Mouse (Mus musculus) kidney, adult 2 months (tissue): ENCODE results near the gene Gm13305. TPM values are rescaled to one million over a fixed set of nuclear protein-coding genes. Genes with fewer than 3 reads are reported as not detected.
"Not testable (repeated sequence)": the region's sequence is repeated elsewhere in the genome, so short reads cannot be mapped to it uniquely, and the experiment has no call there.

Source experiments
- DNase-seq: peaks from one replicate; pipeline ENCODE4 v3.0.0; 2021
- H3K27ac ChIP-seq: fragments of 200-500 bp; 2 replicates; pipeline ENCODE4 v1.5.1; 2012; ENCODE audit warnings: low read depth, low read length, control low read depth, inconsistent platforms; ENCODE audit not compliant: insufficient read depth
- H3K27me3 ChIP-seq: fragments of 200-500 bp; replicated peaks from 2 replicates; pipeline ENCODE4 v1.6.1; 2012; ENCODE audit warnings: mild to moderate bottlenecking, moderate library complexity, low read length, inconsistent platforms; ENCODE audit not compliant: control insufficient read depth, insufficient read depth
- H3K36me3 ChIP-seq: fragments of 200-500 bp; 2 replicates; pipeline ENCODE4 v1.6.1; 2012; ENCODE audit warnings: mild to moderate bottlenecking, moderate library complexity, low read length, inconsistent platforms; ENCODE audit not compliant: control insufficient read depth, insufficient read depth
- H3K4me1 ChIP-seq: fragments of 200-500 bp; 2 replicates; pipeline ENCODE4 v1.6.1; 2011; ENCODE audit warnings: low read length; ENCODE audit not compliant: control insufficient read depth, insufficient read depth
- H3K4me3 ChIP-seq: fragments of 200-500 bp; 2 replicates; pipeline ENCODE4 v1.5.1; 2011; ENCODE audit warnings: mild to moderate bottlenecking, low read depth, low read length, control low read depth; ENCODE audit not compliant: insufficient read depth
- WGBS: fragments of 180-500 bp; shearing (Covaris S2); methylation state at CpG from one replicate; pipeline ENCODE4 v1.1.7; 2018; 5-methylcytosine and 5-hydroxymethylcytosine counted together
- polyA plus RNA-seq: library from polyadenylated mRNA; depleted of rRNA; stranded (reverse); fragments of >200 nt; gene quantifications from 2 replicates; pipeline ENCODE4 v1.2.3, GENCODE M21; 2012; rRNA removed

Gene Gm13305
- polyA plus RNA-seq = 0.08 and 0.27 TPM in 2 replicates

- H3K27ac ChIP-seq, H3K4me3 ChIP-seq, H3K36me3 ChIP-seq, DNase-seq, H3K4me1 ChIP-seq, H3K27me3 ChIP-seq: not testable (repeated sequence)
- WGBS = no CpG with 5 or more reads among the region's 7 CpGs
Observed at GRCm38 (mm10) chr4:42168503-42168902, at the start of gene Gm13305. Gm13305 (minus strand) TSS chr4:42168603.

GRCm38 (mm10) chr4:42184980-42185372 is 16.6 kb upstream of the Gm13305 start:
- H3K36me3 ChIP-seq, H3K4me3 ChIP-seq, DNase-seq, H3K27me3 ChIP-seq, H3K27ac ChIP-seq, H3K4me1 ChIP-seq: not testable (repeated sequence)
- no CpG with 5 or more reads among the region's 25 CpGs for WGBS

- not testable (repeated sequence) for H3K27ac ChIP-seq, DNase-seq, H3K4me3 ChIP-seq, H3K27me3 ChIP-seq, H3K36me3 ChIP-seq, H3K4me1 ChIP-seq
- no CpG with 5 or more reads among the region's 58 CpGs for WGBS
Observed at GRCm38 (mm10) chr4:42184324-42184979, 16.0 kb upstream of the Gm13305 start.

GRCm38 (mm10) chr4:42183234-42184197 is 15.1 kb upstream of the Gm13305 start:
- not testable (repeated sequence) for H3K36me3 ChIP-seq, H3K4me3 ChIP-seq, H3K4me1 ChIP-seq, DNase-seq, H3K27me3 ChIP-seq, H3K27ac ChIP-seq
- WGBS = no CpG with 5 or more reads among the region's 31 CpGs

- DNase-seq, H3K36me3 ChIP-seq, H3K4me1 ChIP-seq, H3K4me3 ChIP-seq, H3K27ac ChIP-seq, H3K27me3 ChIP-seq: not testable (repeated sequence)
- WGBS = no CpG with 5 or more reads among the region's 4 CpGs
Observed at GRCm38 (mm10) chr4:42178243-42178642, 9.8 kb upstream of the Gm13305 start.

- no CpG with 5 or more reads among the region's 9 CpGs for WGBS
- H3K4me3 ChIP-seq, H3K27ac ChIP-seq, H3K36me3 ChIP-seq, DNase-seq, H3K27me3 ChIP-seq, H3K4me1 ChIP-seq: not testable (repeated sequence)
Observed at GRCm38 (mm10) chr4:42153136-42153535, 15.3 kb downstream of the Gm13305 start, which contains the start of gene Gm13306. Gm13306 (plus strand) TSS chr4:42153436.

- no CpG with 5 or more reads among the region's 5 CpGs for WGBS
Observed at GRCm38 (mm10) chr4:42114517-42114916, 53.9 kb downstream of the Gm13305 start, which contains the start of gene Gm13304. Gm13304 (plus strand) TSS chr4:42114817.

More at GRCm38 (mm10) chr4:42114517-42114916, 53.9 kb downstream of the Gm13305 start, which contains the start of gene Gm13304:
- not testable (repeated sequence) for H3K4me1 ChIP-seq, H3K36me3 ChIP-seq, DNase-seq, H3K4me3 ChIP-seq, H3K27ac ChIP-seq, H3K27me3 ChIP-seq

Other genes starting within 250 kb of the Gm13305 start
- gene Gm20878, start 227.0 kb downstream of the Gm13305 start, polyA plus RNA-seq = 1.4 and 2.1 TPM in 2 replicates
- 0.19 and 0.23 TPM in 2 replicates for gene Fam205a4, start 202.5 kb downstream of the Gm13305 start, polyA plus RNA-seq
- 0.05 TPM in 1 of 2 replicates, not detected in the other for gene Gm21093, start 133.9 kb downstream of the Gm13305 start, polyA plus RNA-seq
- not detected in 2 replicates for gene Gm3893, start 77.4 kb downstream of the Gm13305 start, polyA plus RNA-seq
- not detected in 2 replicates for gene Gm13304, start 53.8 kb downstream of the Gm13305 start, polyA plus RNA-seq
- gene Gm13306, start 15.2 kb downstream of the Gm13305 start, polyA plus RNA-seq = 1.2 TPM in 1 of 2 replicates, not detected in the other
- not detected in 2 replicates for gene Gm10600, start 72.0 kb upstream of the Gm13305 start, polyA plus RNA-seq
- 2.0 TPM in 1 of 2 replicates, not detected in the other for gene Ccl21b, start 87.2 kb upstream of the Gm13305 start, polyA plus RNA-seq
- not detected in 2 replicates for gene Gm21953, start 125.7 kb upstream of the Gm13305 start, polyA plus RNA-seq
- gene Fam205a3, start 149.7 kb upstream of the Gm13305 start, polyA plus RNA-seq = 0.03 TPM in 1 of 2 replicates, not detected in the other